Mouse (Mus musculus) liver, embryonic 11.5 days (tissue): Measurements from ENCODE around the gene Bex1. TPM values are rescaled to one million over a fixed set of nuclear protein-coding genes. Genes with fewer than 3 reads are reported as not detected.

ENCODE experiments used
- ATAC-seq: fragments of 200-750 bp; cut with Nextera tagmentation; replicated peaks from 2 replicates; pipeline ENCODE4 v1.8.0; 2017; ENCODE audit warnings: moderate number of reproducible peaks, mild to moderate bottlenecking, moderate TSS enrichment, moderate library complexity; ENCODE audit not compliant: low FRiP score
- DNase-seq: peaks from one replicate; pipeline ENCODE4 v3.0.0-alpha.2; 2017; ENCODE audit warnings: low spot score
- H3K27ac ChIP-seq: fragments of 300-500 bp; sonication (generic); 2 replicates; pipeline ENCODE4 v1.5.1; 2014; ENCODE audit warnings: mild to moderate bottlenecking, low read depth, low read length, control low read depth
- H3K27me3 ChIP-seq: fragments of 300-500 bp; sonication (generic); replicated peaks from 2 replicates; pipeline ENCODE4 v1.6.1; 2014; ENCODE audit warnings: low read length, mixed read lengths; ENCODE audit not compliant: control insufficient read depth, insufficient read depth
- H3K36me3 ChIP-seq: fragments of 300-500 bp; sonication (generic); 2 replicates; pipeline ENCODE4 v1.6.1; 2014; ENCODE audit warnings: mild to moderate bottlenecking, low read length, moderate library complexity, mixed read lengths; ENCODE audit not compliant: control insufficient read depth, insufficient read depth
- H3K4me1 ChIP-seq: fragments of 300-500 bp; sonication (generic); replicated peaks from 2 replicates; pipeline ENCODE4 v1.6.1; 2014; ENCODE audit warnings: low read length, mixed read lengths; ENCODE audit not compliant: control insufficient read depth, insufficient read depth
- H3K4me2 ChIP-seq: fragments of 300-500 bp; sonication (generic); 2 replicates; pipeline ENCODE4 v1.6.1; 2014; ENCODE audit warnings: mild to moderate bottlenecking, control low read depth, moderate library complexity
- H3K4me3 ChIP-seq: fragments of 300-500 bp; sonication (generic); 2 replicates; pipeline ENCODE4 v1.5.1; 2014; ENCODE audit warnings: low read depth, low read length, control low read depth
- H3K9ac ChIP-seq: fragments of 300-500 bp; sonication (generic); 2 replicates; pipeline ENCODE4 v1.6.1; 2014; ENCODE audit warnings: low read depth, low read length, control low read depth
- H3K9me3 ChIP-seq: fragments of 300-500 bp; sonication (generic); 2 replicates; pipeline ENCODE4 v1.6.1; 2016; ENCODE audit warnings: low read length, inconsistent platforms, mixed read lengths; ENCODE audit not compliant: control insufficient read depth
- WGBS: fragments of 180-500 bp; shearing (Covaris S2); extraction: QIAGEN DNeasy Blood & Tissue Kit; methylation state at CpG from one replicate; pipeline ENCODE4 v1.1.7; 2014; 5-methylcytosine and 5-hydroxymethylcytosine counted together
- polyA plus RNA-seq: library from polyadenylated mRNA; unstranded; fragments of >200 nt; fragmentation: Nextera tagmentation; extraction: Ambion mirVana; gene quantifications from 2 replicates; pipeline ENCODE4 v1.2.1, GENCODE M21; 2014

Gene Bex1
- polyA plus RNA-seq, 1 experiment from 2014 or later, result 210 TPM

DNA sequence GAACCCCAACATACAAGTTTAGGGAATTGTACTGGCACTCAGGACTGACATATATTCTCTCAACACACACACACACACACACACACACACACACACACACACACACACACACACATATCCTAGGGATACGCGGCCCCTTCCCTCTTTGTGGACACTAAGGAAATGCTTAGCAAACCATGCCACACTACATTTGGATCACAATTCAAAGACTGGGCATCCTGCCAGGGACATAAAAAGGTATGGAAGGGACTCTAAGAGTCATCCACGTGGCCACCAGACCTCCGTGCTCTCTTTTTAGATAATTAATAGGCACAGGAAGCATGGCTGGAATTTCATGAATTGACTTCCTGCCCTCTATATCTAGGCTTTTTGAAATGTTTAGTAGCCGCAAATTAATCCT, 12.5 kb upstream of the Bex1 start:
- no peaks in the 10 kb centered on the region for H3K4me1 ChIP-seq
- H3K9ac ChIP-seq, result no peak overlapping the region
- DNase-seq (no peak), ATAC-seq (no peak)
- H3K9me3 ChIP-seq, result no peaks in the 10 kb centered on the region
- no peak overlapping the region for H3K4me2 ChIP-seq
- H3K36me3 ChIP-seq, result no peaks in the 10 kb centered on the region
- H3K27me3 ChIP-seq, result no peaks in the 10 kb centered on the region
- WGBS, result 67% methylated on average over 5 of the region's 5 CpGs
- H3K27ac ChIP-seq, result no peak overlapping the region
- no peak overlapping the region for H3K4me3 ChIP-seq

DNA sequence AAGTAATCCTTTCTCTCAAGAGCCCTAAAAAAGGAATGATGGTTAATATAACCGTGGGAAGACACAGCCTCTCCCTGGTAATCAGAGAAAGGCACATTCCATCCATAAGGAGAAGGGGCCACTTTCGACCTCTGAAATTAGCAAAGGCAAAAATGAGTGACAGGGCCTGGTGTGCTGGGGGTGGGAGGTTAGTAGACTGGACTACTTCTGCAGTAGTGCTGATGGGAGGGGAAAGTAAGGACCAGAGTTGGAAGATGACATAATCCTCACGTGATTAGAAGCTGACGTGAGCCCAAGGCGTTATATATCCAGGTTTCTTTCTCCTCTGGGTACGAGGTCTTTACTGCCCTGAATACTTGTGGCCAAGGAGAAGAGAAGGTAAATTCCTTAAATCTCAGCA, 8.4 kb upstream of the Bex1 start:
- Histone ChIP-seq H3K4me3 (no peak overlapping the region), H3K36me3 (no peaks in the 10 kb centered on the region), H3K4me2 (no peak overlapping the region), H3K4me1 (no peaks in the 10 kb centered on the region), H3K27me3 (no peaks in the 10 kb centered on the region), H3K27ac (no peak overlapping the region), H3K9ac (no peak overlapping the region), H3K9me3 (no peaks in the 10 kb centered on the region)
- ATAC-seq (no peak), DNase-seq (no peak)
- 72% methylated on average over 6 of the region's 6 CpGs for WGBS

DNA sequence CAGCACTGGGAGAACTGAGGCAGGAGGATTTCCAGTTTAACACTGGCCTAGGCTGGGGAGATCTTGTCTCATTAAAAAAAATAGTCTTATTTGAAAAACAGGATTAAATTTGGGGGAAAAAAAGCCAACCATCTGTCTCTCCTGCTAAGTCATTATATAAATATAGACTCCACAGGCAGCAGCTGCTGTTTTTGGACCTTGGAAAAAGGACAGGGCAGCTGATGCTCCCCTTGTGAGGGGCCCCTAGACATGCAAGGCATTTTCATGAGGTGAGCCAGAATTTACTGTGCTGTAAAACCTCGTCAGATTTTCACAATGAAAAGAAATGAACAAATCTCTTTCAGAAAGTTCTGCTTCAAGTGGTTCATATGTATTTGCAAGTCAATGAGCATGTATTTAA, 990 bp upstream of the Bex1 start:
- no peaks in the 10 kb centered on the region for H3K9me3 ChIP-seq
- 71% methylated on average over 1 of the region's 1 CpGs for WGBS
- H3K36me3 ChIP-seq, result no peaks in the 10 kb centered on the region
- H3K4me1 ChIP-seq, result no peaks in the 10 kb centered on the region
- no peak overlapping the region for H3K27ac ChIP-seq
- no peak for DNase-seq
- H3K9ac ChIP-seq, result no peak overlapping the region
- no peak overlapping the region for H3K4me3 ChIP-seq
- no peaks in the 10 kb centered on the region for H3K27me3 ChIP-seq
- no peak overlapping the region for H3K4me2 ChIP-seq
- no peak for ATAC-seq

DNA sequence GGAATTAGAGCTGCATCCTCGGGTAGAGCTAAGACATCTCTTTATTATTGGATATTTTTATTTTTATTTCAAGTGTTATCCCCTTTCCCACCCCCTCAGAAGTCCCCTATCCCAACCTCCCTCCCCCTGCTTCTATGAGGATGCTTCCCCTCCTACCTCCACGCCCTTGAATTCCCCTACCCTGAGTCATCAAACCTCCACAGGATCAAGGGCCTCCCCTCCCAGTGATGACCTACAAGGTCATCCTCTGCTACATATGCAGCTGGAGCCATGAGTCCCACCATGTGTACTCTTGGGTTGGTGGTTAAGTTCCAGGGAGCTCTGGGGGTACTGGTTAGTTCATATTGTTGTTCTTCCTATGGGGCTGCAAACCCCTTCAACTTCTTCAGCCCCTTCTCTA, 1.9 kb downstream of the Bex1 start:
- no peaks in the 10 kb centered on the region for H3K27me3 ChIP-seq
- ATAC-seq (no peak), DNase-seq (no peak)
- H3K36me3 ChIP-seq, result no peaks in the 10 kb centered on the region
- no peaks in the 10 kb centered on the region for H3K4me1 ChIP-seq
- no peak overlapping the region for H3K4me3 ChIP-seq
- no peak overlapping the region for H3K4me2 ChIP-seq
- no peak overlapping the region for H3K27ac ChIP-seq
- no peaks in the 10 kb centered on the region for H3K9me3 ChIP-seq
- WGBS, result 65% methylated on average over 2 of the region's 2 CpGs
- no peak overlapping the region for H3K9ac ChIP-seq

DNA sequence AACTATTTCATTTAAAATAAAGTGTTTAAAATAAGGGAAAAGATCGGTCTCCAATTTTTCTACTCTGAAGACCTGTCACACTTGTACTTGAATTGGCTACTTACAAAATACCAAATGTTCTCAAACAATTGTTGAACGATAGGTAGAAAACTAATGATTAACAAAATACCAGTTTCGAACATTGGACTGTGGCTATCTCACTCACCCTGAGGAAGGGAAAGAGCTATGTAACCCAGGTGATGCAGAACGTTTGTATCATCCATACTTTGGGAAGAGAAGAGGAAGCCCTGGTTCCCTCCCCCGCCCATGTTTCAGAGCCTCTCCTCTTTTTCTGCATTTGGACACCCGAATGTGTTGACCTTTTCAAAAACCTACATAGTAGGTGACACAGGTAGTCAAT, 10.9 kb downstream of the Bex1 start:
- Histone ChIP-seq H3K4me2 (no peak overlapping the region), H3K9me3 (no peaks in the 10 kb centered on the region), H3K36me3 (no peaks in the 10 kb centered on the region), H3K27me3 (0 out of 2 replicates have a peak, but pooled peaks cover 3% of the 10 kb centered on the region), H3K4me3 (no peak overlapping the region), H3K4me1 (no peaks in the 10 kb centered on the region), H3K27ac (no peak overlapping the region), H3K9ac (no peak overlapping the region)
- WGBS, result 64% methylated on average over 6 of the region's 6 CpGs
- ATAC-seq, result no peak
- no peak for DNase-seq

DNA sequence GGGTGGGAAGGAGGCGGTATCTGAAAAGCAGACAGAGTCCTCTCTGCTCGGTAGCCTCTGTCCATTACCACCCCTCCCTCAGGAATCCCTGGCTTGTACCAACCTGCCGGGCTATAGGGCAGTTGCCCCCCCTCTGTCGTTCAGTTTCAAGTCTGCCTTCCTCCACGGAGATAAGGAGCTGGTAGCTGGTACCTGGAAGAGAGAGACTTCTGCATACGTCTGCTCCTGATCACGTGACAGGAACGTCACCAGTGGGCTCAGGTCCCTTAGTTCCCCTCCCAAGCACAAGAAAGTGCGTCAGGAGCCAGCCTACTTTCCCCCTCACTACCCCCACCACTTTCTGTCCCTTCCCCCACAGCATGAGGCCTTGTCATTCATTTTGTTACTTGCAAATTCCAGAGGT, 11.6 kb downstream of the Bex1 start, which contains the start of gene Tceal5:
Gene Tceal5 (minus strand): TSS at position 213 of the 403 bp plus-strand sequence.
- ATAC-seq, result peak; percentile 29; the same call in 1 of the 2 replicates

DNA sequence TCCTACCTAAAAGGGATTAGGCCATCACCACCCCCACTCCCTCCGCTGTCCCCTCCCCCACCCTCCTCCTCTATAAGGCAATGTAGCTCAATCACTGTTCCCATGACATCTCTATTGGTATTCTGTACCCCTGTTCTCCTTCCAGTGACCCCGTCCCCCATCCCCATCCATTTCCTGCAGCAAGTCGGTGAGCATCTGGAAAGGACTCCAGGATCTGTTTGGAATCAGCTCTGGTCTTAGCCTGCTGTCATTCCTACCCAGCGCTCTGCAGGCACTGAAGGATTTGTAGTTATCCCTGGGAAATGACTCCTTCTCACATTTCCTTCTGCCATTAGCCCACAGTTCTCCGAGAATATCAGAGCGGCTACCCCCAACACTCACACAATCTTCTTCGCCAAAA, 12.1 kb downstream of the Bex1 start:
- ATAC-seq (no peak; the same call in 1 of the 2 replicates), DNase-seq (no peak)
- H3K27me3 ChIP-seq, result 0 out of 2 replicates have a peak, but pooled peaks cover 3% of the 10 kb centered on the region
- 18% methylated on average over 7 of the region's 7 CpGs for WGBS
- no peaks in the 10 kb centered on the region for H3K9me3 ChIP-seq
- H3K36me3 ChIP-seq, result no peaks in the 10 kb centered on the region
- peak overlapping the region; percentile 53 for H3K4me2 ChIP-seq
- no peaks in the 10 kb centered on the region for H3K4me1 ChIP-seq
- H3K4me3 ChIP-seq, result peak overlapping the region; percentile 35
- peak overlapping the region; percentile 14; the same call in 1 of the 2 replicates for H3K9ac ChIP-seq
- no peak overlapping the region for H3K27ac ChIP-seq

More for the DNA sequence above, 11.6 kb downstream of the Bex1 start, which contains the start of gene Tceal5:
- 0 out of 2 replicates have a peak, but pooled peaks cover 3% of the 10 kb centered on the region for H3K27me3 ChIP-seq
- WGBS, result 19% methylated on average over 9 of the region's 9 CpGs
- H3K9ac ChIP-seq, result peak within 1 kb of the TSS; percentile 14; the same call in 1 of the 2 replicates
- H3K4me1 ChIP-seq, result no peaks in the 10 kb centered on the region
- DNase-seq, result peak; percentile 35
- no peak within 1 kb of the TSS for H3K27ac ChIP-seq
- H3K4me2 ChIP-seq, result peak within 1 kb of the TSS; percentile 53
- H3K4me3 ChIP-seq, result peak within 1 kb of the TSS; percentile 35
- H3K9me3 ChIP-seq, result no peaks in the 10 kb centered on the region
- H3K36me3 ChIP-seq, result no peaks in the 10 kb centered on the region

DNA sequence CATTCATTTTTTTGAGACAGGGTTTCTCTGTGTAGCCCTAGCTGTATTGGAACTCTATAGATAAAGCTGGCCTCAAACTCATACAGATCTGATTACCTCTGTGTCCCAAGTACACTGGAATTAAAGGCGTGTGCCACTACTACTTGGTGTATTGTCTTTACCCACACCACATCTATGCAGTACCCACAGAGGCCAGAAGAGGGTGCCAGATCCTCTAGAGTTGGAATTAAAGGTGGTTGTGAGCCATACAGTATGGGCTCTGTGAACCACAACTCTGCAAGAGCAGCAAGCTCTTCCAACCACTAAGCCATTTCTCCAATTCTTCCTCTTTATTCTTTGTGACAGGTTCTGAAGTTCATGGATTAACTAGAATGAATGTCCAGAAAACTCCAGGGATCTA, 18.4 kb downstream of the Bex1 start:
- H3K36me3 ChIP-seq, result no peaks in the 10 kb centered on the region
- H3K4me2 ChIP-seq, result no peak overlapping the region
- no peak overlapping the region for H3K4me3 ChIP-seq
- no peak overlapping the region for H3K9ac ChIP-seq
- H3K27ac ChIP-seq, result no peak overlapping the region
- DNase-seq (no peak), ATAC-seq (no peak; the same call in 1 of the 2 replicates)
- H3K4me1 ChIP-seq, result no peaks in the 10 kb centered on the region
- H3K9me3 ChIP-seq, result no peaks in the 10 kb centered on the region
- 44% methylated on average over 1 of the region's 1 CpGs for WGBS
- H3K27me3 ChIP-seq, result no peaks in the 10 kb centered on the region

DNA sequence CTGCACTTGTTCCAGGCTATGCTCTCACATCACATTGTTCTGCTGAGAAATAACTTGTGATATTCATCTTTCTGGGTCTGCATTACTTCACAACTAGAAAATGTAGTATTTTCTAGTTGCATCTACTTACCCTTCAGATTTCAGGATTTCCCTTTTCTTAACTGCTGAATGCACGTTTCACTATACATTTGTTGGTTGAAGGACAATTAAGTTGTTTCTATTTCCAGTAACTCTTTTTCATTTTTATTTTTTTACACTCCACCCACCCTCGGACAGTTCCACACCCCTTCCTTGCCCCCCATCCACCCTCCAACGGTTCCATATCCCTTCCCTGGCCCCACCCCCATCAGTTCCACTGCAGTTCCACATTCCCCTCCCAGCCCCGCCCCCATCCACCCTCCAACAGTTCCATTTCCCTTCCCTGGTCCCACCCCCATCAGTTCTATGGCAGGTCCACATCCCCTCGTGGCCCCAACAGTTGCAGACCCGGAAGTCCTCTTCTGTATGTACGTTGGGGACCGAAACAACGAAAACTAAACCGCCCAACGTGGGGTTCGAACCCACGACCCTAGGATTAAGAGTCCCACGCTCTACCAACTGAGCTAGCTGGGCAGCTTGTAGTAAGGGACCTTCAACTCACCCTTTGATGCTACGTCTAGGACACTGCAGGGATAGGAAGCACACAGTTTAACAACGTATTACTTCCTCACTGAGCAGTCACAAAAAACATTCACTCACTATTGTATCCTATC, 19.9 kb downstream of the Bex1 start:
- no peak for ATAC-seq

More for the DNA sequence above, 19.9 kb downstream of the Bex1 start:
- DNase-seq, result no peak
- Histone ChIP-seq H3K27ac (no peak overlapping the region), H3K4me1 (no peaks in the 10 kb centered on the region), H3K27me3 (no peaks in the 10 kb centered on the region), H3K36me3 (no peaks in the 10 kb centered on the region), H3K4me3 (no peak overlapping the region), H3K9me3 (no peaks in the 10 kb centered on the region), H3K9ac (no peak overlapping the region), H3K4me2 (no peak overlapping the region)
- WGBS, result 73% methylated on average over 16 of the region's 16 CpGs
